Mouse (Mus musculus) cerebellum, adult 18-20 months (tissue): Measurements from ENCODE around the gene Fbxo11.
"Not testable (repeated sequence)": the region's sequence is repeated elsewhere in the genome, so short reads cannot be mapped to it uniquely, and the experiment has no call there.

Experiments used
- DNase-seq, 2 experiments: peaks; one replicate each; pipeline ENCODE4 v3.0.0; 2021

The Fbxo11 gene

DNA sequence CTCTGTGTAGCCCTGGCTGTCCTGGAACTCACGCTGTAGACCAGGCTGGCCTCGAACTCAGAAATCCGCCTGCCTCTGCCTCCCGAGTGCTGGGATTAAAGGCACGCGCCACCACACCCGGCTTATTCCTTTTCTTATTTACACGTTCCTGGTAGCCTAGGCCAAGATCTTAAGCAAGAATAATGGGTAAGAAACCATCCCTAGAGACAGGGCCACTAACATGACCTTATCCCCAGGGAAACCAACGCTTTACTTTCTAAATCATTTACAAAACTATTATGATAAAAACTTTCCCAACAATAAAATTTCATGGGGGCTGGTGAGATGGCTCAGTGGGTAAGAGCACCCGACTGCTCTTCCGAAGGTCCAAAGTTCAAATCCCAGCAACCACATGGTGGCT, 105.7 kb downstream of the Fbxo11 start:
- not testable (repeated sequence) for DNase-seq

DNA sequence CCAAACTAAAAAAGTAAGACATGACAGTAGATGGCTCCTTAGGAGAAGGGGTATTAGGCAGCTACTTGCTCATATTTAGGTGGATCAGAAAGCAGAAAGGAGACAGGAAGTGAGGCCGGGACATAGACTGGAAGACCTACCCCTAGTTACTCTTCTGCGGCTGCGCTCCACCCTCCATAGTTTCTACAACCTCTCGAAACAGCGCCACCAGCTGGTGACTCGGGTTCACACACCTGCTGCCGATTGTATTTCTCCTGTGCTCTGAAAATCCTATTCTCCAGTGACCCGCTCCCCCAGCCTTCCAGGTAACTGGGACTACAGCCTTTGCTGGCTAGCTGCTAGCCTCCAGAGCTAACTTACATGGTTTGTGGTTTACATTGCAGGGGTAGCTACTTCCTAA, 106.8 kb downstream of the Fbxo11 start:
- no peak for DNase-seq

DNA sequence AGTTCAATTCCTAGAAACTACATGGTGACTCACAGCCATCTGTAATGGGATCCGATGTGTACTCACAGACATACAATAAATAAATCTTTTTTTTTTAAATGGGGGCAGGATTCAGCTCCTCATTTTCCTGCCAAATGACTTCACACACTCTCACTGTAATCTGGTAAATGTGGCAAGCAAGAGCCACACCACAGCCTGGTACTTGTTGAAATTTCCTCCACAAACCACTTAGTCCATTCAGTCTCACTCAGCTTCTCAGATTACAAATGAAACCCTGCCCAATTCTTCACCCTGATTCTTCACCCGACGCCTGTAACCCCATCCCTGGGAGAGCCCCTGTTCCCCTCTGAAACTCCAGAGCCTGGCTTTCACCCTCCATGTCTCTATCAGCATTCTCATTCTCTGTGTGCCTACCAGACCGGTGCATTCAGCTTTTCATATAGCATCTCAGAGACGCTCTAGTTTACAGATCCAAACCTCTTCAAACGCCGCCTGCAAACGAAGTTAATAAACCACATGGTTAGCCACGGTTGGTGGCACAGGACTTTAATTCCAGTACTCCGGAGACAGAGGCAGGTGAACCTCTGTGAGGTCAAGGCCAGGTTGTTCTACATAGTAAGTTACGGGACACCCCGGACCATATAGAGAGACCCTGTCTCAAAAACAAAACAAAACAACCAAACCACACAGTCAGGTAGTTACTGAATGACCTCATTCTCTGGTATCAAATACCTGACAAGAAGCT, 107.8 kb downstream of the Fbxo11 start:
- DNase-seq = no peak

DNA sequence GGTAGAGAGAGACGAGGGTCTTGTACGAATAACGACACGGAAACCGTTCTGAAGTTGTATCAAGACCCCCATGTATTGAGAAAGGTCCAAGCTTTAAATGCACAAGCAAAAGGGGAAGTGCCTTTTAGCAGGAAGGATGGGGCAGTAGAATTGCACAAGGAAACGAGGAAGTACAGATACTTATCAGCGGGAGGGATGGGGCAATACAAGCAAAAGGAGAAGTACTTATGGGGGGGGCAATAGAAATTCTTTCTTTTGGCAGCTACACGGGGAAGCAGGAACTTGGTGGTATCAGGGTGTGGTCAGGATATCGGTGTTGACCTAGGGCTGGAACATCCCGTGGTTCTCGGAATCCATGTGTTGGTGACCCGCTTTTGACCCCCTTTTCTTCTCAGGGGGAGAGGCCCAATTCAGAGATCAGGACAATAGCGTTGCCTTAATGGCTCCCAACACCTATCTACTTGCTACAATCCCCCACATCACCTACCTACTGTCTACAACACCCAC, 110.4 kb downstream of the Fbxo11 start:
- not testable (repeated sequence) for DNase-seq

DNA sequence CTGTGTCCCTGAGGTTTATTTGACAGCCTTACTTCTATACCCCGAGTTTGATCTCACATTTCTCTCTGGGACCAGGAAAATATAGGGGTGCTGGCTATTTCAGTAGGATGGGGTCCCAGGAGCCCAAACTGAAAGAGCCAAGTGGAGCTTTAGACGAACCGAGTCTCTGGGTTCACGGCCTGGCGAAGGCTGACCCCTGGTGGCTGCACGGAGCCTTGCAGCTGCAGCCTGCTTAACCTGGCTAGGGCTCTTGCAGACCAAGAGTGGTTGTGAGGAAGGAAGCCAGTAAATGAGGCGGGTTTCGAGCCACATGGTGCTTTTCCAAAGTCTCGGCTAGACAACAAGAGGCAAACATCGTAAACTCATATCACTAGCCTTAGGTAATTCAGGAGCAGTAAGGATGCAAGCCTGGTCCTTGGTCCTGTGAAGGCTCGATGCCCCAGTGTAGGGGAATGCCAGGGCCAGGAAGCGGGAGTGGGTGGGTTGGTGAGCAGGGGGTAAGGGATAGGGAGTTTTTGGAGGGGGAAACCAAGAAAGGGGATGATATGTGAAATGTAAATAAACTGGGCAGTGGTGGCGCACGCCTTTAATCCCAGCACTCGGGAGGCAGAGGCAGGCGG, 116.0 kb downstream of the Fbxo11 start:
- peak; percentile 82 to 91 for DNase-seq
